Mouse (Mus musculus): ENCODE data around the gene Sf3a3. TPM values are rescaled to one million over a fixed set of nuclear protein-coding genes. Genes with fewer than 3 reads are reported as not detected.
A peak's percentile ranks its signal among the peaks of the same experiment; 100 is the strongest.

The Sf3a3 gene
- total and polyA plus RNA-seq, 2 experiments from 2014 or later: 54.4 to 84.1 TPM

DNA sequence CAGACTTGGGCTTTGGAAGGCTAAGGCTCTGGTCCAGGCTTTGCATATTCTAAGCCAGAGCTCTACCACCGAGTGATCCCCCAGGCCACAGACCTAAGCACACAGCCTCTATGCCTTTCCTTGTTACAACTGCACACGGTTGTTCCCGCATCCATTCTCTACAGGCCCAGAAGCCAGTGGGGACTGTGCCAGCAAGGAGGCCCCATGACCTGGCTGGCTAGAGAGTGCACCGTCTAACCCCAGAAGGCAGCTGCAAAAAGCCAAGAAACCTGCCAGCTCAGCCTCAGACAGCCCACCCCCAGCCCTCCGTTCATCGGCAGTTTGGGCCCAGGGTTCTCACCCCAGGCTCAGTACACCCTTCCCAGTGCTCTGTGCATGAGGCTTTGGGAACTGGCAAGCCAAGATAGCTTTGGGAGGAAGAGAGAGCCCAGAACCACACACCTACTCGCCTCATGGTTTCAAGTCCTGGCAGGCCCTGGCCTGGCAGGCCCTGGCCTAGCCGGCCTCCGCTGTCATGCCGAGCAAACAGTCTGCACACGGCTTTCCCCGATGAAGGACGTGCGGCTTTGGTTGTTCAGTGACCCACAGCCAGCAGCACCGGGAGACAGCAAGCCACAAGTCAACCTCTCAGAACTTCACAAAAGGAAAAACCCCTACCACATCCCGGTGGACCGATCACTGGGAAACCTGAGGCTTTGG lies 40.1 kb upstream of the Sf3a3 start:
- ATAC-seq: no peak
- Histone ChIP-seq H3K36me3 (ENCODE audit: insufficient read depth) (peaks cover 19% of the 10 kb centered on the region), H3K27me3 (ENCODE audit: insufficient read depth, low read length) (0 out of 2 replicates have a peak, but pooled peaks cover 5% of the 10 kb centered on the region), H3K9me3 (ENCODE audit: low read length) (no peaks in the 10 kb centered on the region), H3K4me1 (ENCODE audit: insufficient read depth) (peaks cover 19% of the 10 kb centered on the region), H3K9ac (no peak overlapping the region), H3K4me3 (ENCODE audit: low read depth, low read length) (no peak overlapping the region), H3K4me2 (ENCODE audit: low read depth) (no peak overlapping the region), H3K27ac (ENCODE audit: low read depth, low read length) (no peak overlapping the region)
- 51% methylated on average over 17 of the region's 17 CpGs for WGBS
- no peak for TF ChIP-seq CTCF (IDR thresholded peaks at IDR 0.05; ENCODE audit: low read depth)
- DNase-seq: no peak

DNA sequence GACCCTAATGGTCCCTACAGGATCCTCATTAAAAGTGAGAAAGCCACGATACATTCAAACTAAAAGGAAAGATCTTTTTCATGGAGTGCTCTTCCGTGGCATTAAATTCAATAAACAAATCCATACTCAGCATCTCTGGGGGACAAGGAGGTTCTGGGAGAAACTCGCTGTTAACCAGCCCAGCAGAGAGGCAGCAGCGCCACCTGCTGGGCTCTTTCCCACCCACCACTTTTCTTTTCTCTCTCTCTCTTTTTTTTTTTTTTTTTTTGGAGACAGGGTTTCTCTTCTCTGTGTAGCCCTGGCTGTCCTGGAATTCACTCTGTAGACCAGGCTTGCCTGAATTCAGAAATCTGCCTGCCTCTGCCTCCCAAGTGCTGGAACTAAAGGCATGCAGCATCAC lies 39.5 kb upstream of the Sf3a3 start:
- ATAC-seq: peak; percentile 65
- Histone ChIP-seq H3K4me1 (ENCODE audit: insufficient read depth) (peaks cover 19% of the 10 kb centered on the region), H3K27ac (ENCODE audit: low read depth, low read length) (no peak overlapping the region), H3K9ac (no peak overlapping the region), H3K4me3 (ENCODE audit: low read depth, low read length) (no peak overlapping the region), H3K27me3 (ENCODE audit: insufficient read depth, low read length) (0 out of 2 replicates have a peak, but pooled peaks cover 5% of the 10 kb centered on the region), H3K36me3 (ENCODE audit: insufficient read depth) (peaks cover 25% of the 10 kb centered on the region), H3K9me3 (ENCODE audit: low read length) (no peaks in the 10 kb centered on the region), H3K4me2 (ENCODE audit: low read depth) (no peak overlapping the region)
- TF ChIP-seq CTCF (IDR thresholded peaks at IDR 0.05; ENCODE audit: low read depth): peak; percentile 87
- WGBS: 4% methylated on average over 4 of the region's 4 CpGs
- DNase-seq: peak; percentile 92

DNA sequence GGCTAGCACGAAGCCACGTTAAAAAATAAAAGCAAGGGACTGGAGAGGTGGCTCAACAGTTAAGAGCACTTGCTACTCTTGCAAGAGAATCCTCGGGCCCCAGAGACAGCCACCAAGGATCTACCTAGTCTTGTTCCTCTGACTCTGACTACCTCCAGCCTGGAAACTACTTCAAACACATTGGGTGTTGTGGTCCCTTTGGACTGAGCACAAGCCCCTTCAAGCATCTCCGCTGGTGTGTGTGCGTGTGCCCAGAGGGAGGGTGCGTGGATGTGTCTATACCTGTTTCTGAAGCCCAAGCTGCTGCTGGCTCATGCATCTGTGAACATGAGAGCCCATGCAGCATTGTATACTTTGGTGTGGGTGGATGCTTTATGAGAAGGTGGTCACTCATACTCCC lies 38.6 kb upstream of the Sf3a3 start:
- H3K27ac ChIP-seq (ENCODE audit: low read depth, low read length): no peak overlapping the region
- H3K9me3 ChIP-seq (ENCODE audit: low read length): no peaks in the 10 kb centered on the region
- no peak for TF ChIP-seq CTCF (IDR thresholded peaks at IDR 0.05; ENCODE audit: low read depth)
- peaks cover 19% of the 10 kb centered on the region for H3K4me1 ChIP-seq (ENCODE audit: insufficient read depth)
- H3K36me3 ChIP-seq (ENCODE audit: insufficient read depth): peaks cover 28% of the 10 kb centered on the region
- H3K27me3 ChIP-seq (ENCODE audit: insufficient read depth, low read length): 0 out of 2 replicates have a peak, but pooled peaks cover 5% of the 10 kb centered on the region
- H3K4me2 ChIP-seq (ENCODE audit: low read depth): no peak overlapping the region
- no peak overlapping the region for H3K9ac ChIP-seq
- WGBS: 88% methylated on average over 6 of the region's 6 CpGs
- ATAC-seq: no peak
- no peak overlapping the region for H3K4me3 ChIP-seq (ENCODE audit: low read depth, low read length)
- DNase-seq: no peak

DNA sequence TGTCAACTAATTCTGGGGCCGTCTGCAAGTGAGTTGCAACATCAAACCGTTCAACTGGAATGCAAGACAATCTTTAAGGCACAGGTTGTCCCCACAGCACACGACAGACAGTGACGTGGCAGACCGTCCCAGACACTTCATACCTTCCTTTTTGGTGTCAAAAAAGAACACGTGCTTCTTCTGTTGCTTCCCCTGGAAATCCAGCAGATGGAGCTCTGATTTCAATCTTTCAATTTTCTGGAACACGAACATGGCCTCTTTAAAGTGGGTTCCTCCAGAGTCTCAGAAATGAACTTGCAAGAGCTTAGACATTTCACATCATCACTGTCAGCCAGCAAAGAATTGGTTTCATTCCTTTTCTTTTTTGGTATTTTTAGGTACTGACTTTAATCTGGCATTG lies 32.3 kb upstream of the Sf3a3 start:
- peak; percentile 45; the same call in 1 of the 2 replicates for ATAC-seq
- WGBS: 45% methylated on average over 7 of the region's 7 CpGs

DNA sequence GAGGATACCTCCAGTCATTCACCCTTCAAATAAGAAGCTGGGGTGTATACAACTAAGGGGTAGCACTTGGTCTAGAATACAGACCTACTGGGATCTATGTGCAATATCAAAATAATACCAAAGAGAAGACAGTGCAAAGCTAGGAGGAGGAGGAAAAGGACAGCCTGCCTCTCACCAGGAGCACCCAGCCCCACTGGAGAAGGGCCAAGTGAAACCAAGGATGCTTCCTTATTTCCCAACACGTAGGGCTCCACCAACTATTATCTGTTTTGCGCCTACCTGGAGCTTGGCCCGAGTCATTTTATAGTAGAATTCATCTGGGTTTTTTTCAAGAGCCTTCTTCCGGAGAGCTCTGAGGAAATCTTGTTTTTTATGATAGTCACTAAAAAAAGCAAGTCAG lies 31.1 kb upstream of the Sf3a3 start:
- Histone ChIP-seq H3K4me2 (ENCODE audit: low read depth) (no peak overlapping the region), H3K27ac (ENCODE audit: low read depth, low read length) (no peak overlapping the region), H3K9me3 (ENCODE audit: low read length) (no peaks in the 10 kb centered on the region), H3K36me3 (ENCODE audit: insufficient read depth) (peaks cover 45% of the 10 kb centered on the region), H3K27me3 (ENCODE audit: insufficient read depth, low read length) (no peaks in the 10 kb centered on the region), H3K4me1 (ENCODE audit: insufficient read depth) (no peaks in the 10 kb centered on the region), H3K4me3 (ENCODE audit: low read depth, low read length) (no peak overlapping the region), H3K9ac (no peak overlapping the region)
- DNase-seq (no peak), ATAC-seq (no peak)
- WGBS: 91% methylated on average over 4 of the region's 4 CpGs
- no peak for TF ChIP-seq CTCF (IDR thresholded peaks at IDR 0.05; ENCODE audit: low read depth)

More for the DNA sequence above, 32.3 kb upstream of the Sf3a3 start:
- H3K27me3 ChIP-seq (ENCODE audit: insufficient read depth, low read length): no peaks in the 10 kb centered on the region
- TF ChIP-seq CTCF (IDR thresholded peaks at IDR 0.05; ENCODE audit: low read depth): peak; percentile 63
- no peaks in the 10 kb centered on the region for H3K4me1 ChIP-seq (ENCODE audit: insufficient read depth)
- DNase-seq: no peak
- H3K27ac ChIP-seq (ENCODE audit: low read depth, low read length): no peak overlapping the region
- H3K9me3 ChIP-seq (ENCODE audit: low read length): no peaks in the 10 kb centered on the region
- H3K4me3 ChIP-seq (ENCODE audit: low read depth, low read length): no peak overlapping the region
- H3K4me2 ChIP-seq (ENCODE audit: low read depth): no peak overlapping the region
- H3K9ac ChIP-seq: no peak overlapping the region
- H3K36me3 ChIP-seq (ENCODE audit: insufficient read depth): peaks cover 48% of the 10 kb centered on the region

DNA sequence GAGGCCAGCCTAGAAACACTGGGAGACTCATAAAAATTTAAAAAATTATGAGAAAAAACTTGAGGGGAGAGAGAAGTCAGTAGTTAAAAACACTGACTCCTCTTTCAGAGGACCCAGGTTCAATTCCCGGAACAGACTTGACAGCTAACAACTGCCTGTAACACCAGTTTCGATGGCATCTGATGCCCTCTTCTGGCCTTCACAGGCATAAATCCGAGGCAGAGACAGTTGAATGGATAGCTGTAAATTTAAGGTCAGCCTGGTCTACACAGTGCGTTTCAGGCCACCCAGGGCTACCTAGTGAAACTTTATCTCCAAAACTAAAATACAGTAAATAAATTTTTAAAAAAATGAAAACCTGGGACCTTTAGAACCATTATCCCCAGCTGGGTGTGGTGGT lies 29.6 kb upstream of the Sf3a3 start:
- Histone ChIP-seq H3K27me3 (ENCODE audit: insufficient read depth, low read length) (no peaks in the 10 kb centered on the region), H3K27ac (ENCODE audit: low read depth, low read length) (no peak overlapping the region), H3K4me1 (ENCODE audit: insufficient read depth) (no peaks in the 10 kb centered on the region), H3K9me3 (ENCODE audit: low read length) (no peaks in the 10 kb centered on the region), H3K4me3 (ENCODE audit: low read depth, low read length) (no peak overlapping the region), H3K9ac (no peak overlapping the region), H3K36me3 (ENCODE audit: insufficient read depth) (peaks cover 32% of the 10 kb centered on the region), H3K4me2 (ENCODE audit: low read depth) (no peak overlapping the region)
- ATAC-seq: no peak
- 87% methylated on average over 4 of the region's 4 CpGs for WGBS
- TF ChIP-seq CTCF (IDR thresholded peaks at IDR 0.05; ENCODE audit: low read depth): peak; percentile 38
- no peak for DNase-seq

DNA sequence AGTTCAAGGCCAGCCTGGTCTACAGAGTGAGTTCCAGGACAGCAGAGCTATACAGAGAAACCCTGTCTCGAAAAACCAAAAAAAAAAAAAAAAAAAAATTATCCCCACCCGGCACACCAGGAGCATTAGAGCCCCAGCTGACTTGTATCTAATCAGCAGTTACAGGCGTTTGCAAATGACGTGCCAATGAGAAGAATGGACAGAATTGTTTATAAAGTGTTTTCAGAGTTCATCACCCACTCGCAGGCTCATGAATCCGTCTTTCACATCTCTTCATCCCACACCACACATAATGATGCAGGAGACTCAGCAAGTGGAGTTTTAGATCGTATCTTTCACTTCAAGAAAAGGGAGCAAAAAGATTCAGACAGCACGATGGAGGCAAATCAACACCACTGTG lies 29.1 kb upstream of the Sf3a3 start:
- ATAC-seq (no peak), DNase-seq (no peak)
- Histone ChIP-seq H3K4me2 (ENCODE audit: low read depth) (no peak overlapping the region), H3K36me3 (ENCODE audit: insufficient read depth) (peaks cover 29% of the 10 kb centered on the region), H3K4me3 (ENCODE audit: low read depth, low read length) (no peak overlapping the region), H3K9me3 (ENCODE audit: low read length) (no peaks in the 10 kb centered on the region), H3K9ac (no peak overlapping the region), H3K4me1 (ENCODE audit: insufficient read depth) (no peaks in the 10 kb centered on the region), H3K27me3 (ENCODE audit: insufficient read depth, low read length) (no peaks in the 10 kb centered on the region), H3K27ac (ENCODE audit: low read depth, low read length) (no peak overlapping the region)
- no peak for TF ChIP-seq CTCF (IDR thresholded peaks at IDR 0.05; ENCODE audit: low read depth)
- WGBS: 84% methylated on average over 8 of the region's 8 CpGs

Data from forebrain, postnatal 0 days (tissue).